Mouse (Mus musculus) urinary bladder, postnatal 0 days (tissue): ENCODE results near the gene Elmod3. TPM values are rescaled to one million over a fixed set of nuclear protein-coding genes. Genes with fewer than 3 reads are reported as not detected.

Experiments used
- polyA plus RNA-seq: library from polyadenylated mRNA; unstranded; fragments of >200 nt; fragmentation: Nextera tagmentation; extraction: Ambion mirVana; gene quantifications from 2 replicates; pipeline ENCODE4 v1.2.1, GENCODE M21; 2015

Elmod3 gene
- 8.4 TPM in 2 replicates for polyA plus RNA-seq

DNA sequence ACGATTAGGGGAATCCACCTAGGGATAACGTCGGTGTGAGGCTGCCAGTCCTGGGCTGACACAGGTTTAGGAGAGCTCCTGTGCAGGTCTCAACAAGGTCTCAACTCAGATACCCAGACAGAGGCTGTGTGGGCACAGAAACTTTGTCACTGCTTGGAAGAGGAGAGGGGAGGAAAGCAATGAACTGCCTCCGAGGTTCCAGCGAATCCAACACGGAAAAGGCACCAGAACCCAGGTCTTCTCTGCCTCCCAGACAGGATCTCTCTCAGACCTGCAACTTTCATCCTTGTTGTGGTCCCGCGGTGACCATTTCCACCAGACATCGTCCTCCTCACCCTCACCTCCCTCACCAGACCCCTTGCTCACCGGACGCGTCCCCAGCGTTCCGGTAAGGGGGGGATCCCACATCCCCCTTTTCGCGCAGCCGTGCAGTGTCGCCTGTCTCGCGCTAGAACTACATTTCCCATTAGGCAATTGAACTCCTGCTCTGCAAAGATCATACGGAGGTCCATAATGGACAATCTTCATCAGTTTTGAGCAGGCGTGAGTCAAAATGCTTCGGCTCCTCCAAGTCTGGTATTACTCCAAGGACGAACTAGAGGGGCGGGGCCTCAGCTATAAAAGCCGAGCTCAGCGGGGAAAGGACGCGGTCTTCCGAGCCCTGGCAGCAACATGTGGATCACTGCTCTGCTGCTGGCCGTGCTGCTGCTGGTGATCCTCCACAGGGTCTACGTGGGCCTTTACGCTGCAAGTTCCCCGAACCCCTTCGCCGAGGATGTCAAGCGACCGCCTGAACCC is at the start of gene Elmod3, which contains the start of gene Retsat:
Elmod3 (minus strand) TSS at position 458 of the 798 bp plus-strand sequence.
Retsat (plus strand) TSS at position 520 of the 798 bp plus-strand sequence.

GRCm38 (mm10) chr6:72616643-72617288 is 18.6 kb upstream of the Elmod3 start, which contains the start of gene Tgoln1:
Gene Tgoln1 (minus strand): TSS chr6:72617000.

GRCm38 (mm10) chr6:72544283-72544987 is 53.8 kb downstream of the Elmod3 start, which contains the start of gene Capg:
Gene Capg (plus strand): TSS chr6:72544391.

GRCm38 (mm10) chr6:72521607-72522006 is 76.6 kb downstream of the Elmod3 start, which contains the start of gene Sh2d6:
Gene Sh2d6 (minus strand): TSS chr6:72521707.

Other genes starting within 250 kb of the Elmod3 start
- 9.7 and 11.4 TPM in 2 replicates for gene Tmem150a, start 243.0 kb downstream of the Elmod3 start, polyA plus RNA-seq
- 93.4 and 95.6 TPM in 2 replicates for gene Rnf181, start 231.5 kb downstream of the Elmod3 start, polyA plus RNA-seq
- 36.2 and 36.3 TPM in 2 replicates for gene Vamp5, start 217.9 kb downstream of the Elmod3 start, polyA plus RNA-seq
- gene Vamp8, start 207.7 kb downstream of the Elmod3 start, polyA plus RNA-seq: 185 and 223 TPM in 2 replicates
- gene Ggcx, start 184.1 kb downstream of the Elmod3 start, polyA plus RNA-seq: 17.0 and 22.0 TPM in 2 replicates
- gene Mat2a, start 158.9 kb downstream of the Elmod3 start, polyA plus RNA-seq: 183 and 218 TPM in 2 replicates
- gene Sh2d6, start 76.7 kb downstream of the Elmod3 start, polyA plus RNA-seq: 0.37 TPM in 2 replicates
- 172 and 260 TPM in 2 replicates for gene Capg, start 54.0 kb downstream of the Elmod3 start, polyA plus RNA-seq
- gene Retsat, start 62 bp upstream of the Elmod3 start, polyA plus RNA-seq: 16.5 and 19.6 TPM in 2 replicates
- 27.6 and 30.1 TPM in 2 replicates for gene Tgoln1, start 18.6 kb upstream of the Elmod3 start, polyA plus RNA-seq
- 13.9 and 15.3 TPM in 2 replicates for gene Tcf7l1, start 190.8 kb upstream of the Elmod3 start, polyA plus RNA-seq